Mouse (Mus musculus) heart, postnatal 0 days (tissue): ENCODE measurements around the gene Tet1. TPM values are rescaled to one million over a fixed set of nuclear protein-coding genes. Genes with fewer than 3 reads are reported as not detected.
A peak's percentile ranks its signal among the peaks of the same experiment; 100 is the strongest.
"Not testable (repeated sequence)": the region's sequence is repeated elsewhere in the genome, so short reads cannot be mapped to it uniquely, and the experiment has no call there.

Experiments used
- ATAC-seq: fragments of 200-750 bp; cut with Nextera tagmentation; 2 replicates; pipeline ENCODE4 v1.8.0; 2017; ENCODE audit warnings: low read depth, moderate number of reproducible peaks, moderate library complexity; ENCODE audit not compliant: insufficient read depth
- DNase-seq: peaks from one replicate; pipeline ENCODE4 v3.0.0-alpha.2; 2016; ENCODE audit warnings: low spot score
- H3K27ac ChIP-seq: fragments of 300-500 bp; sonication (generic); 2 replicates; pipeline ENCODE4 v1.5.1; 2014; ENCODE audit warnings: low read depth, mild to moderate bottlenecking
- H3K27me3 ChIP-seq: fragments of 300-500 bp; sonication (generic); 2 replicates; pipeline ENCODE4 v1.6.1; 2014; ENCODE audit warnings: low read length, mixed read lengths; ENCODE audit not compliant: control insufficient read depth, insufficient read depth
- H3K36me3 ChIP-seq: fragments of 300-500 bp; sonication (generic); replicated peaks from 2 replicates; pipeline ENCODE4 v1.6.1; 2014; ENCODE audit warnings: low read length, mixed read lengths; ENCODE audit not compliant: control insufficient read depth, insufficient read depth
- H3K4me1 ChIP-seq: fragments of 300-500 bp; sonication (generic); 2 replicates; pipeline ENCODE4 v1.6.1; 2014; ENCODE audit warnings: antibody characterized with exemption; ENCODE audit not compliant: control insufficient read depth, insufficient read depth
- H3K4me2 ChIP-seq: fragments of 300-500 bp; sonication (generic); 2 replicates; pipeline ENCODE4 v1.6.1; 2014; ENCODE audit warnings: low read depth, mild to moderate bottlenecking, low read length, moderate library complexity
- H3K4me3 ChIP-seq: fragments of 300-500 bp; sonication (generic); 2 replicates; pipeline ENCODE4 v1.5.1; 2014; ENCODE audit warnings: low read depth, low read length
- H3K9ac ChIP-seq: fragments of 300-500 bp; sonication (generic); replicated peaks from 2 replicates; pipeline ENCODE4 v1.6.1; 2014; ENCODE audit warnings: low read depth, low read length, mixed read lengths
- H3K9me3 ChIP-seq: fragments of 300-500 bp; sonication (generic); replicated peaks from 2 replicates; pipeline ENCODE4 v1.6.1; 2016; ENCODE audit warnings: low read length; ENCODE audit not compliant: control insufficient read depth
- CTCF ChIP-seq: IDR thresholded peaks from 2 replicates; pipeline ENCODE4 v1.5.1; 2016; ENCODE audit warnings: antibody characterized with exemption, control low read depth, low read depth
- EP300 ChIP-seq: IDR thresholded peaks from 2 replicates; pipeline ENCODE4 v1.6.1; 2016; ENCODE audit warnings: antibody characterized with exemption, low read depth
- WGBS: fragments of 180-500 bp; shearing (Covaris S2); extraction: QIAGEN DNeasy Blood & Tissue Kit; methylation state at CpG from one replicate; pipeline ENCODE4 v1.1.7; 2014; 5-methylcytosine and 5-hydroxymethylcytosine counted together
- polyA plus RNA-seq: library from polyadenylated mRNA; unstranded; fragments of >200 nt; fragmentation: Nextera tagmentation; extraction: Ambion mirVana; gene quantifications from 2 replicates; pipeline ENCODE4 v1.2.1, GENCODE M21; 2015
- total RNA-seq: library from RNA; depleted of rRNA; stranded (reverse); fragments of >200 nt; gene quantifications from 2 replicates; pipeline ENCODE4 v1.2.3, GENCODE M21; 2014; ENCODE audit warnings: low replicate concordance; rRNA removed

Gene Tet1
- total and polyA plus RNA-seq, 2 experiments from 2014 or later = 17.3 to 19.9 TPM

DNA sequence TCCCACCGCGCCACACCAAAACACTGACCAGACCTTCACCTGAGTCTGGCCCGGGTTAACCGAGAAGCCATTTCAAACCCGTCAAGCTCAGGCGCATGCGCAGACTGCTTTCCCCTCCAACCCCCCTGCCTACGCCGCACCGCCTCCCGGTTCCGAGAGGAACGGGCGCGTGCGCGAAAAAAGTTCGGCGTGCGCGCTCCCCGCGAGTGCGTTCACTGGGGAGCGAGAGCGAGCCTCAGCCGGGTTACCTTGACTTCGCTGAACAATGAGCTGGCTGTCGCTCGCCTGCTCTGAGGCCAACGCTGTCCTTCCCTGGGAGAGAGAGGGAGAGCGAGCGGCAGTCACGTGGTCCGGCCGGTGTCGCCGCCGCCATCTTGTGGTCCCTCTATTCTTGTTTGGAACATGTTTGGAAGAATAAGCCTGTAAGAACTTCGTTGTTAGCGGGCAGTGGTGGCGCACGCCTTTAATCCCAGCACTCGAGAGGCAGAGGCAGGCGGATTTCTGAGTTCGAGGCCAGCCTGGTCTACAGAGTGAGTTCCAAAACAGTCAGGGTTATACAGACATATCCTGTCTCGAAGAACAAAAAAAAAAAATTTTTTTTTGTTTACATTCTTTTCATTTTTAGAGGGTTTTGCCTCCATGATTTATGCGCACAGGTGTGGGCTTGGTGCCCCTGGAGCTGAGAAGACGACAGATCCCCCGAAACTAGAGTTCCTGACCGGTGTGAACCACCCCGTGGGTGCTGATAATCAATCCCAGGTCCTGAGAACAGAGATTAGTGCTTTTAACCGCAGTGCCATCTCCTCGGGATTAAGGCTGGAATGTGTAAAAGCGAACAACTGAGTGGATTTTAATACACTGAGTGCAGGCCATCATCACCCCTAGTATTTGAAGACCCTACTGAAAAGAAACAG, 116.4 kb downstream of the Tet1 start, which contains the start of gene Ccar1:
Gene Ccar1 (minus strand): TSS at position 110 of the 914 bp plus-strand sequence.
- Histone ChIP-seq H3K27ac (peak within 1 kb of the TSS; percentile 97), H3K27me3 (no peaks in the 10 kb centered on the region), H3K4me3 (peak within 1 kb of the TSS; percentile 99), H3K4me1 (peaks cover 8% of the 10 kb centered on the region), H3K9ac (peak within 1 kb of the TSS; percentile 99), H3K9me3 (no peaks in the 10 kb centered on the region), H3K36me3 (peaks cover 31% of the 10 kb centered on the region), H3K4me2 (peak within 1 kb of the TSS; percentile 89)
- DNase-seq (peak; percentile 97), ATAC-seq (peak; percentile 96)
- no peak for TF ChIP-seq EP300
- TF ChIP-seq CTCF = no peak
- 2% methylated on average over 53 of the region's 55 CpGs for WGBS

DNA sequence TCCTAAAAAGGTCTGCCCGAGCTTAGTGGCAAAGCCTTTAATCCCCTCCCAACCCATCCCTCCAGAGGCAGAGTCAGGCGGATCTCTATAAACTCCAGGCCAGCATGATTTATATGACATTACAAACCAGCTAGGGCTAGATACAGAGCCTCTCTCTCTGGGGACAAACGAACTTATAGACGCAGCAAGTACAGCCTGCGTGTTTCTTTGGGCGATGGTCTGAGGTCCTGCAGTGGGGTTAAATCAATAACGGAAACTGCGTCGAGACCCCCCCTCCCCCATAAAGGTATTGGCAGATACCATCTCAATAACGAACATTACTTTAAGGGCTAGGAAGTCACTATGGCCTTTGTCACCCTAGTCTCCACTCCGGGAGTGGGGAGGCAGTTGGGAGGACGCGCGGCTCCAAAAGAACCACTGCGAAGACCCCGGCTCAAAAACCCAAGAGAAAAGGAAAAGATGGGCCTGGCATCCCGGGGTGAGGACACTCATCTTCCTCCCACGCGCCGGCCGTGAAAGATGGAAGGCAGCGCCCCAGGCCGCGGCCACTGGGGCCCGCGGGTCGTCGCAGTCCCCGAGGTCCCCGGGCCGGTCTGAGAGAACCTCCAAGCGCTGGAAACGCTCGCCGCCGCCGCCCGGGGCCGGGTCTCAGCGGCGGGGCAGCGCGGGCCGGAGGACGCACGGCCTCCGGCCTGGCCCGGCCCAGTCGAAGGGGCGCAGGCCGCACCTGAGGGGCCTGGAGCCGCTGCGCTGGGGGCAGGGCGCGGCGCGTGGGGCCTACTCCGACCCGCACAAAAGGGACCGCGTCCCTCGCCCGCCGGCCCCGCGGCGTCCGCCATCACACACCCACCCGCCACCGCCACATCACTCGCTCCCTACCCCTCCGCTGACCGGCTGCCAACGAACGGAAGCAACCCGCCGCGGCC, 117.3 kb downstream of the Tet1 start:
- peaks cover 40% of the 10 kb centered on the region for H3K36me3 ChIP-seq
- no peaks in the 10 kb centered on the region for H3K27me3 ChIP-seq
- H3K4me1 ChIP-seq = peaks cover 8% of the 10 kb centered on the region
- DNase-seq (no peak), ATAC-seq (peak; percentile 51)
- TF ChIP-seq CTCF (no peak), EP300 (no peak)
- peak overlapping the region; percentile 99 for H3K9ac ChIP-seq
- H3K9me3 ChIP-seq = no peaks in the 10 kb centered on the region
- WGBS = 1% methylated on average over 70 of the region's 78 CpGs
- H3K27ac ChIP-seq = peak overlapping the region; percentile 97
- peak overlapping the region; percentile 99 for H3K4me3 ChIP-seq
- H3K4me2 ChIP-seq = peak overlapping the region; percentile 89

DNA sequence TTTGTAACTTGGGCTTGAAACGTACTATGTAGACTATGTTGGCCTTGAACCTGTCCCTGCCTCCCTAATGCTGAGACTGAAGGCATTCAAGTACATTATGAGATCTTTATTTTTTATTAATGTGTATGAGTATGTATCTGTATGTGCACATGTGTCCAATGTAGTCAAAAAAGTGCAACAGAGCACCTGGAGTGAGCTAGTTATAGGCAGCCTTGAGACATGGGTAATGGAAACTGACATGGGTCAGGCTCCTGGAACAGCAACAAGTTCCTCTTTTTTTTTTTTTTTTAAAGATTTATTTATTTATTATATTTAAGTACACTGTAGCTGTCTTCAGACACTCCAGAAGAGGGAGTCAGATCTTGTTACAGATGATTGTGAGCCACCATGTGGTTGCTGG, 127.0 kb downstream of the Tet1 start:
- not testable (repeated sequence) for H3K4me1 ChIP-seq, H3K27ac ChIP-seq, ATAC-seq, H3K9me3 ChIP-seq, DNase-seq, H3K9ac ChIP-seq, H3K27me3 ChIP-seq, H3K4me2 ChIP-seq, H3K4me3 ChIP-seq
- H3K36me3 ChIP-seq = peaks cover 96% of the 10 kb centered on the region
- 86% methylated on average over 1 of the region's 1 CpGs for WGBS

Other genes starting within 250 kb of the Tet1 start
- gene Stox1, start 182.9 kb downstream of the Tet1 start, total RNA-seq = 0.04 TPM in 1 of 2 replicates, not detected in the other
- 0.96 and 1.1 TPM in 2 replicates for gene Stox1, start 182.9 kb downstream of the Tet1 start, polyA plus RNA-seq
- 59.2 and 96.8 TPM in 2 replicates for gene Ccar1, start 116.7 kb downstream of the Tet1 start, total RNA-seq
- gene Ccar1, start 116.7 kb downstream of the Tet1 start, polyA plus RNA-seq = 56.9 and 59.0 TPM in 2 replicates
- 15.3 and 35.4 TPM in 2 replicates for gene Slc25a16, start 11.6 kb upstream of the Tet1 start, total RNA-seq
- gene Slc25a16, start 11.6 kb upstream of the Tet1 start, polyA plus RNA-seq = 14.8 and 19.6 TPM in 2 replicates
- gene Dna2, start 38.0 kb upstream of the Tet1 start, total RNA-seq = 0.88 and 3.2 TPM in 2 replicates
- 3.9 and 4.3 TPM in 2 replicates for gene Dna2, start 38.0 kb upstream of the Tet1 start, polyA plus RNA-seq
- 5.8 and 9.7 TPM in 2 replicates for gene Rufy2, start 71.2 kb upstream of the Tet1 start, total RNA-seq
- gene Rufy2, start 71.2 kb upstream of the Tet1 start, polyA plus RNA-seq = 11.3 and 11.7 TPM in 2 replicates
- gene Hnrnph3, start 115.2 kb upstream of the Tet1 start, total RNA-seq = 3.9 and 16.9 TPM in 2 replicates
- 34.6 and 41.7 TPM in 2 replicates for gene Hnrnph3, start 115.2 kb upstream of the Tet1 start, polyA plus RNA-seq
- 0.11 TPM in 1 of 2 replicates, not detected in the other for gene Pbld2, start 115.3 kb upstream of the Tet1 start, total RNA-seq
- 0.89 and 1.1 TPM in 2 replicates for gene Pbld2, start 115.3 kb upstream of the Tet1 start, polyA plus RNA-seq
- 2.2 TPM in 1 of 2 replicates, not detected in the other for gene Pbld1, start 151.2 kb upstream of the Tet1 start, total RNA-seq
- 0.70 and 1.5 TPM in 2 replicates for gene Pbld1, start 151.2 kb upstream of the Tet1 start, polyA plus RNA-seq
- gene Atoh7, start 190.7 kb upstream of the Tet1 start, total RNA-seq = not detected in 2 replicates
- gene Atoh7, start 190.7 kb upstream of the Tet1 start, polyA plus RNA-seq = not detected in 2 replicates